Mouse (Mus musculus) bone marrow, adult 2 months (tissue): ENCODE data around the gene Glmn. TPM values are rescaled to one million over a fixed set of nuclear protein-coding genes. Genes with fewer than 3 reads are reported as not detected.

Experiments
- H3K27ac ChIP-seq: fragments of 200-500 bp; 2 replicates; pipeline ENCODE4 v1.5.1; 2012; ENCODE audit warnings: low read depth, mild to moderate bottlenecking, control low read depth, inconsistent platforms, low read length; ENCODE audit not compliant: control insufficient read depth, poor library complexity, insufficient read depth
- H3K4me1 ChIP-seq: fragments of 200-500 bp; 2 replicates; pipeline ENCODE4 v1.6.1; 2011; ENCODE audit warnings: low read length; ENCODE audit not compliant: control insufficient read depth, insufficient read depth
- H3K4me3 ChIP-seq: fragments of 200-500 bp; replicated peaks from 2 replicates; pipeline ENCODE3; 2011; ENCODE audit warnings: mild to moderate bottlenecking, low read depth, low read length, control low read depth; ENCODE audit not compliant: control insufficient read depth
- CTCF ChIP-seq: fragments of 200-500 bp; IDR thresholded peaks from 2 replicates; pipeline ENCODE4 v1.5.1; 2011; ENCODE audit warnings: low read length, control low read depth; ENCODE audit not compliant: control insufficient read depth, insufficient read depth
- POLR2A ChIP-seq: fragments of 200-500 bp; IDR thresholded peaks from 2 replicates; pipeline ENCODE4 v1.6.1; 2011; ENCODE audit warnings: low read depth, mild to moderate bottlenecking, control low read depth, low read length, borderline replicate concordance; ENCODE audit not compliant: control insufficient read depth
- WGBS: fragments of 180-500 bp; shearing (Covaris S2); methylation state at CpG from one replicate; pipeline ENCODE4 v1.1.7; 2018; 5-methylcytosine and 5-hydroxymethylcytosine counted together
- polyA plus RNA-seq: library from polyadenylated mRNA; stranded (reverse); fragments of >200 nt; gene quantifications from 2 replicates; pipeline ENCODE4 v1.2.4, GENCODE M21; 2011; ENCODE audit warnings: low replicate concordance; ENCODE audit not compliant: missing spikeins, insufficient read depth, insufficient read length

Gene Glmn
- 2.7 and 4.6 TPM in 2 replicates for polyA plus RNA-seq

DNA sequence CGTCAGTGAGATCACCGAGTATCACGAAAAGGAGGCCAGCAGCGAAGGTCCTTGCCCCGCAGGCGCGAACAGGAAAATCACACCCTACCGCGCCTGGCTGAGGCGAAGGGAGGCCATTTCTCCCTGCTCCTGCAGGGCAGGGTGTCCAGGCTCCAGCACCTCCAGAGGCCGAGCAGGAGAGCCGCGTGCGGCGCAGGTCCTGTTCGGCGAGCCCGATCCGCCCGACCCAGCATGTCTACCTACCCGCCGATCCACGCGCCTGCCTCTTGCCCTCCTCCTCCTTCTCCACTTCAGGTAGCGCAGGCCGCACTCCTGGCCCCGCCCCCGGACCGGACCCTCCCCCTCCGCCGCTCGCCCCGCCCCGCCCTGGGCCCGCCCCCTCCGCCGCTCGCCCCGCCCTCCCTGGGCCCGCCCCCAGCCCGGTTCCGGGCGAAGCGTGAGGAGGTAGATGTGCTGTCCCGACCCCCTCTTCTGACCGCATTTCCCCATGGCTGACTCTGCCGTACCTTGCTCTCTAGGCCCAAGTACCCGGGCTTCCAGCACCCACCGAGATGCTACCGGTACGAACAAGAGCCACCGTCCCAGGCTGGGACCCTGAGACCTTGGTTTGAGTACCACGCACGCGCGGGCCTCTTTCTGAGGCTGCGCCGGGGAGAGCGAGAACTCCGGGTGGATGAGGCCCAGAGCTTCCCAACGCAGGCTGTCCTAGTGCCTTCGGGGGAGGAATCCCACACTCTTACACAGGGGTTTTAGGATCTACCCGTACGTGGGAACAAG is at the start of gene Glmn, which contains the start of gene Rpap2:
Gene Glmn (minus strand): TSS at position 588 of the 777 bp plus-strand sequence.
Gene Rpap2 (plus strand): TSS at position 73 of the 777 bp plus-strand sequence.
- Histone ChIP-seq H3K4me3 (peak within 1 kb of the TSS; percentile 94), H3K4me1 (no peaks in the 10 kb centered on the region; the same call in 1 of the 2 replicates), H3K27ac (peak within 1 kb of the TSS; percentile 75)
- TF ChIP-seq CTCF (no peak), POLR2A (peak; percentile 54; the same call in 1 of the 2 replicates)
- WGBS: 2% methylated on average over 63 of the region's 64 CpGs

DNA sequence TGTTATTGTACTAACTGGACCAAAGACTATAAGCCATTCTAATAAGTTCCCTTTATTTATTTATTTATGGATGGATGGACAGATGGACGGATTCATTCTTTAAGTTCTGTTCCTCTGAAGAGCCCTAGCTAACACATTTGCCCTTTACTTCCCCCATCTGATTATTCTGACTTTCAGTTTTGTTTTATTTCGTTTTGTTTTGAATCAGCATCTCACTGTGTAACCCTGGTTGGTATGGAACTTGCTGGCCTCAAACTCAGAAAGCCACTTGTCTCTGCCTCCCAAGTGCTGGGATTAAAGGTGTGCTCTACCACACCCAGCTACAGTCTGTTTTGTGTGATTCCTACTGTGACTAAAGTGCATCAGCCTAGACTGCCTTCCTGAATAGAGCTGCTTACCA is 48.2 kb upstream of the Glmn start:
- H3K27ac ChIP-seq: no peak overlapping the region

DNA sequence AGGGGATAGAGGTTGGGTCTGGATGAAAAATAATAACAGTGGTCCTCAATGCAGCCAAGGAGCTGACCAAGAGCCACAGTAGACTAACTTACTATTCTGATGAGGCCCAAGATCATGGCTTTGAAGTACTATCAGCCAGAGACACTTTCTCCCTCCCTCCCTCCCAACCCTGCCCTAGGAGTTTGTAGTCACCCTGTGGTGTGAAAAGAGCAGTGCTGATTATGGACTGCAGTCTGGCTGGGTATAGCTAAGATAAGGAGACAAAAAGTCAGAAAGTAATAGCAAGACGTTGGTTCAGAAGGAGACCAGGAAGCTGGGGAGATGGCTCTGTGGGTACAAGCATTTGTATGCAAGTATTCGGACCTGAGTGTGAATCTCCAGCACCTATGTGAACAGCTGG is 46.9 kb upstream of the Glmn start:
- H3K4me3 ChIP-seq: no peak overlapping the region
- no peaks in the 10 kb centered on the region; the same call in 1 of the 2 replicates for H3K4me1 ChIP-seq
- 64% methylated on average over 2 of the region's 2 CpGs for WGBS
- no peak overlapping the region for H3K27ac ChIP-seq
- TF ChIP-seq CTCF: no peak
- no peak for TF ChIP-seq POLR2A

More for the DNA sequence above, 48.2 kb upstream of the Glmn start:
- Histone ChIP-seq H3K4me1 (no peaks in the 10 kb centered on the region; the same call in 1 of the 2 replicates), H3K4me3 (no peak overlapping the region)
- WGBS: 53% methylated on average over 2 of the region's 2 CpGs
- no peak for TF ChIP-seq CTCF
- no peak for TF ChIP-seq POLR2A

DNA sequence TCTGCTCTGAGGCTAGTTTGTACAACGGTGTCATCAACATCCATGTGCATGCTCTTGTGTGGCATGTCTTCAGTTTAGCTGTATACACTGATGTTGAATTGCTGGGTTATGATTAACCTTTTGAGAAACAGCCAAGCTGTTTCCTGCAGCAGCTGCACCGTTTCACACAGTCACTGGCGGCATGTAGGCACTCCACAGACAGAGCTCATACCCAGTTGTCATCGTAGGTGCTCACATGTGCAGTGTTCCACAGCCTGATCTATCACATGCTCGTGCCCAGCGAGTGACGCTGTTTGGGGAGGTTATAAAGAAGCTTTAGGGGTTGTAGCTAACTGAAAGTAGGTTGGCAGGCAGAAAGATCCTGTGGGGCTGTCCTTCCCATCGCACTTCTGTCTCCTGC is 40.7 kb upstream of the Glmn start:
- WGBS: 83% methylated on average over 8 of the region's 8 CpGs
- Histone ChIP-seq H3K4me3 (no peak overlapping the region), H3K4me1 (no peaks in the 10 kb centered on the region), H3K27ac (no peak overlapping the region)
- no peak for TF ChIP-seq CTCF
- TF ChIP-seq POLR2A: no peak

DNA sequence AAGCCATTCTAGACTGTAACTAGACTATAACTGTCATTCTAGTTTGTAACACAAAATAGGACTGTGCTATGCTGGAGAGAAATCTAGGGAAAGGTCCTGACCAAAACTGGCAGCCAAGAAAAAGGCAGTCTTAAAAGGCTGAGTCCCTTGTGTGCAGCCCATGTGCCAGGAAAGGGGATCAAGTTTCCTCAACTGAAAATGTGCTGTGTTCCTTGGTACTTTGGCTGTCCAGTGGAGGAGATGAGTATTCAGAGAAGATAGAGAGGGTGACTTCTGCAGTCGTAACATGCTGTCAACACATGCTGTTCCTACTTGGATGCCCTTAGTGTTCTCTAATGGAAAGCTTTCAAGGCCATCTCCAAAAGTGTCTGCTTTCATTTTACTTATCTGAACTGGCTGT is 39.4 kb upstream of the Glmn start:
- H3K27ac ChIP-seq: no peak overlapping the region
- H3K4me3 ChIP-seq: no peak overlapping the region
- TF ChIP-seq POLR2A (no peak), CTCF (no peak)
- WGBS: 94% methylated on average over 1 of the region's 1 CpGs
- no peaks in the 10 kb centered on the region for H3K4me1 ChIP-seq

DNA sequence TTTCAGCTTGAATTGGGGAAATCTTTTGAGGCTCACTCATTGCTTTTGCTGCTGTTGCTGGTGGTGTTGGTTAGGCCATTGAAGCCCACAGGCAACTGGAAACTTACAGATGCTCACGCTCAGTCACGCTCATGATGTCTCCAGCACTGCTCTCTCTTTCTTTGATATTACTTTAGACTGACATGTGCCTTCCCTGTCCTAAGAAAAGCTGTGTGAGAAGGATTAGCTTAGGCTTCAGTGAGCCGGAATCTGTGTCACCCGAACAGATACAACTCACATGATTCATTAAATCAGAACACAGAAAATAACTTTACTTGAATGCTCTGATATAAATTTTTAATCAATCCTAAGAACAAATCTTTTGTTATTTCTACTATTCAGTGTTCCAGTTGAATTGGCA is 36.0 kb upstream of the Glmn start:
- no peak for TF ChIP-seq POLR2A
- TF ChIP-seq CTCF: no peak
- Histone ChIP-seq H3K4me3 (no peak overlapping the region), H3K27ac (no peak overlapping the region), H3K4me1 (no peaks in the 10 kb centered on the region)
- 85% methylated on average over 4 of the region's 4 CpGs for WGBS

DNA sequence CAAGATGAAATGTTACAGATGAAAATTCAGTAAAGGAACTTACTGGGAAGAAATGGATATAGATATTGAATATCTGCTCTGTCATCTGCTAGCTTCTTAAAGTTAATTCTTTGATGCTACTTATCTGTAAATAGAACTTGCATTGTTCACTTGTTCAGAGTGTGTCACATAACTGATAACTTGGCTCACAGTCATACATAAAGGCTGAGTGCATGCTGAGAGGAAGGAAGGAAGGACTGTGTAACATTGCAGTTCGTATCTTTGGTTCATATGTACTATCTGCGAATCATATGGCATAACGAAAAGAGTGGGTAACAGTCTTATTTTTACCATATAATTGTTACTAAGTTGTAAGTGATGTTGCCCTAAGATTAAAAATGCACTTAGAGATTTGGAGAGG is 23.6 kb upstream of the Glmn start:
- TF ChIP-seq CTCF (no peak), POLR2A (no peak)
- Histone ChIP-seq H3K4me3 (no peak overlapping the region), H3K4me1 (no peaks in the 10 kb centered on the region), H3K27ac (no peak overlapping the region)
- WGBS: 38% methylated on average over 3 of the region's 3 CpGs

DNA sequence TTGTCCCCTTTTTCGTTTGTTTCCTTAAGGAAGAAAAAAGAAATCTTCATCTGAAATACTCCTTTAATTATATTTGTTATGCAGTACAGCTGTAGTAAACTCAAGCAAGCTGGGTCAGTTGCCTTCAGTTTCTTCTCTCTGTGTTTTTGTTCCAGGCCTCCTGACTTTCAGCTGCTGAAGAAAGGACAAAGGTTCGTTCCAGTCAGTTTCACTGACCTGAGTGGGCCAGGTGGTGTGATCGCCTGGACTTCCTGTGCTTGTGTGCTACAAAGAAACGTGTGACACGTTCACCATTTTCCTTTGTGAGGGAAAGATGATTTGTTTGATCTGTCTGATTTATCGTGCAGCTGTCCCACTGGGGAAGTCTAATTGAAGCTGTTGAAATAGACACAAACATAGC is 20.3 kb upstream of the Glmn start:
- 78% methylated on average over 6 of the region's 6 CpGs for WGBS
- TF ChIP-seq CTCF: no peak
- TF ChIP-seq POLR2A: no peak
- H3K27ac ChIP-seq: no peak overlapping the region
- no peak overlapping the region for H3K4me3 ChIP-seq
- H3K4me1 ChIP-seq: no peaks in the 10 kb centered on the region
